Mouse (Mus musculus) embryonic facial prominence, embryonic 13.5 days (tissue): ENCODE data around the gene Fancd2os. TPM values are rescaled to one million over a fixed set of nuclear protein-coding genes. Genes with fewer than 3 reads are reported as not detected.

Source experiments
- ATAC-seq: fragments of 200-750 bp; cut with Nextera tagmentation; 2 replicates; pipeline ENCODE4 v1.8.0; 2017; ENCODE audit warnings: low read depth; ENCODE audit not compliant: insufficient number of reproducible peaks, insufficient read depth, low FRiP score, low TSS enrichment
- H3K27ac ChIP-seq: fragments of 300-500 bp; sonication (generic); 2 replicates; pipeline ENCODE4 v1.5.1; 2015; ENCODE audit warnings: moderate library complexity, mild to moderate bottlenecking, inconsistent platforms
- H3K27me3 ChIP-seq: fragments of 300-500 bp; sonication (generic); 2 replicates; pipeline ENCODE4 v1.6.1; 2015; ENCODE audit warnings: mild to moderate bottlenecking, inconsistent platforms
- H3K36me3 ChIP-seq: fragments of 300-500 bp; sonication (generic); 2 replicates; pipeline ENCODE4 v1.6.1; 2015; ENCODE audit warnings: mild to moderate bottlenecking, inconsistent platforms
- H3K4me1 ChIP-seq: fragments of 300-500 bp; sonication (generic); 2 replicates; pipeline ENCODE4 v1.6.1; 2015; ENCODE audit warnings: inconsistent platforms
- H3K4me2 ChIP-seq: fragments of 300-500 bp; sonication (generic); 2 replicates; pipeline ENCODE4 v1.6.1; 2015; ENCODE audit warnings: moderate library complexity, mild to moderate bottlenecking, inconsistent platforms
- H3K4me3 ChIP-seq: fragments of 300-500 bp; sonication (generic); 2 replicates; pipeline ENCODE4 v1.5.1; 2015; ENCODE audit warnings: mild to moderate bottlenecking, inconsistent platforms
- H3K9ac ChIP-seq: fragments of 300-500 bp; sonication (generic); 2 replicates; pipeline ENCODE4 v1.6.1; 2015; ENCODE audit warnings: mild to moderate bottlenecking, inconsistent platforms
- H3K9me3 ChIP-seq: fragments of 300-500 bp; sonication (generic); 2 replicates; pipeline ENCODE4 v1.6.1; 2016; ENCODE audit warnings: inconsistent platforms
- WGBS: fragments of 180-500 bp; shearing (Covaris S2); methylation state at CpG from one replicate; pipeline ENCODE4 v1.1.7; 2015; ENCODE audit warnings: mixed read lengths; 5-methylcytosine and 5-hydroxymethylcytosine counted together
- polyA plus RNA-seq: library from polyadenylated mRNA; unstranded; fragments of >200 nt; fragmentation: Nextera tagmentation; extraction: Ambion mirVana; gene quantifications from 2 replicates; pipeline ENCODE4 v1.2.1, GENCODE M21; 2015

Gene Fancd2os
- polyA plus RNA-seq, 1 experiment from 2014 or later, result not detected

GRCm38 (mm10) chr6:113624989-113625770 is 24.7 kb upstream of the Fancd2os start:
- Histone ChIP-seq H3K9ac (peak overlapping the region; percentile 78), H3K9me3 (no peaks in the 10 kb centered on the region), H3K27ac (peak overlapping the region; percentile 87; the same call in 1 of the 2 replicates), H3K4me3 (peak overlapping the region; percentile 62), H3K4me1 (peaks cover 16% of the 10 kb centered on the region), H3K36me3 (peaks cover 26% of the 10 kb centered on the region), H3K4me2 (peak overlapping the region; percentile 70), H3K27me3 (no peaks in the 10 kb centered on the region)
- WGBS, result 42% methylated on average over 5 of the region's 5 CpGs
- no peak for ATAC-seq

GRCm38 (mm10) chr6:113623941-113624751 is 23.6 kb upstream of the Fancd2os start, which contains the start of gene Vhl:
Gene Vhl, plus strand, starts transcription at chr6:113623959.
- Histone ChIP-seq H3K4me1 (peaks cover 16% of the 10 kb centered on the region), H3K36me3 (peaks cover 16% of the 10 kb centered on the region), H3K27ac (peak within 1 kb of the TSS; percentile 87), H3K4me3 (peak within 1 kb of the TSS; percentile 62), H3K9ac (peak within 1 kb of the TSS; percentile 78), H3K4me2 (peak within 1 kb of the TSS; percentile 70), H3K9me3 (no peaks in the 10 kb centered on the region), H3K27me3 (no peaks in the 10 kb centered on the region)
- peak; percentile 66; the same call in 1 of the 2 replicates for ATAC-seq
- WGBS, result under 1% methylated on average over 75 of the region's 76 CpGs

- Histone ChIP-seq H3K9me3 (no peaks in the 10 kb centered on the region), H3K27ac (0 out of 2 replicates have a peak overlapping the region, but pooled peaks have one; percentile 87), H3K36me3 (peaks cover 12% of the 10 kb centered on the region), H3K27me3 (no peaks in the 10 kb centered on the region), H3K4me3 (peak overlapping the region; percentile 62), H3K4me2 (peak overlapping the region; percentile 70), H3K4me1 (peaks cover 16% of the 10 kb centered on the region), H3K9ac (peak overlapping the region; percentile 78; the same call in 1 of the 2 replicates)
- ATAC-seq, result no peak
- WGBS, result 64% methylated on average over 5 of the region's 5 CpGs
Measured at GRCm38 (mm10) chr6:113623386-113623785, 22.9 kb upstream of the Fancd2os start.

- Histone ChIP-seq H3K27ac (no peak overlapping the region), H3K9me3 (no peaks in the 10 kb centered on the region), H3K4me3 (no peak overlapping the region), H3K9ac (no peak overlapping the region), H3K27me3 (no peaks in the 10 kb centered on the region), H3K4me1 (no peaks in the 10 kb centered on the region), H3K36me3 (peaks cover 75% of the 10 kb centered on the region), H3K4me2 (no peak overlapping the region)
- no peak for ATAC-seq
- WGBS, result 95% methylated on average over 4 of the region's 4 CpGs
Measured at GRCm38 (mm10) chr6:113615489-113615888, 15.0 kb upstream of the Fancd2os start.

GRCm38 (mm10) chr6:113614997-113615396 is 14.5 kb upstream of the Fancd2os start:
- Histone ChIP-seq H3K4me3 (no peak overlapping the region), H3K36me3 (peaks cover 78% of the 10 kb centered on the region), H3K4me2 (no peak overlapping the region), H3K9me3 (no peaks in the 10 kb centered on the region), H3K9ac (no peak overlapping the region), H3K27me3 (no peaks in the 10 kb centered on the region), H3K4me1 (no peaks in the 10 kb centered on the region), H3K27ac (no peak overlapping the region)
- ATAC-seq, result no peak
- 95% methylated on average over 8 of the region's 8 CpGs for WGBS

GRCm38 (mm10) chr6:113614152-113614551 is 13.6 kb upstream of the Fancd2os start:
- H3K4me3 ChIP-seq, result no peak overlapping the region
- peaks cover 78% of the 10 kb centered on the region for H3K36me3 ChIP-seq
- no peak overlapping the region for H3K4me2 ChIP-seq
- no peaks in the 10 kb centered on the region for H3K27me3 ChIP-seq
- H3K9me3 ChIP-seq, result no peaks in the 10 kb centered on the region
- H3K4me1 ChIP-seq, result no peaks in the 10 kb centered on the region
- 98% methylated on average over 7 of the region's 7 CpGs for WGBS
- no peak overlapping the region for H3K27ac ChIP-seq
- no peak for ATAC-seq
- no peak overlapping the region for H3K9ac ChIP-seq

- WGBS, result 85% methylated on average over 8 of the region's 8 CpGs
- H3K27me3 ChIP-seq, result no peaks in the 10 kb centered on the region
- no peak overlapping the region for H3K9ac ChIP-seq
- no peak overlapping the region for H3K4me3 ChIP-seq
- ATAC-seq, result no peak
- peaks cover 68% of the 10 kb centered on the region for H3K36me3 ChIP-seq
- H3K4me2 ChIP-seq, result no peak overlapping the region
- no peaks in the 10 kb centered on the region for H3K4me1 ChIP-seq
- H3K9me3 ChIP-seq, result no peaks in the 10 kb centered on the region
- no peak overlapping the region for H3K27ac ChIP-seq
Measured at GRCm38 (mm10) chr6:113612258-113612969, 11.9 kb upstream of the Fancd2os start.

GRCm38 (mm10) chr6:113609293-113609692 is 8.8 kb upstream of the Fancd2os start:
- Histone ChIP-seq H3K9ac (no peak overlapping the region), H3K4me3 (no peak overlapping the region), H3K27me3 (no peaks in the 10 kb centered on the region), H3K27ac (no peak overlapping the region), H3K36me3 (peaks cover 39% of the 10 kb centered on the region), H3K4me1 (peaks cover 14% of the 10 kb centered on the region), H3K4me2 (no peak overlapping the region), H3K9me3 (no peaks in the 10 kb centered on the region)
- no peak for ATAC-seq
- WGBS, result 85% methylated on average over 7 of the region's 7 CpGs

GRCm38 (mm10) chr6:113608871-113609270 is 8.4 kb upstream of the Fancd2os start:
- peaks cover 14% of the 10 kb centered on the region for H3K4me1 ChIP-seq
- no peak for ATAC-seq
- H3K27ac ChIP-seq, result no peak overlapping the region
- no peaks in the 10 kb centered on the region for H3K27me3 ChIP-seq
- 66% methylated on average over 6 of the region's 6 CpGs for WGBS
- H3K36me3 ChIP-seq, result peaks cover 35% of the 10 kb centered on the region
- H3K9me3 ChIP-seq, result no peaks in the 10 kb centered on the region
- no peak overlapping the region for H3K9ac ChIP-seq
- no peak overlapping the region for H3K4me3 ChIP-seq
- no peak overlapping the region for H3K4me2 ChIP-seq

- H3K9me3 ChIP-seq, result no peaks in the 10 kb centered on the region
- ATAC-seq, result 0 out of 2 replicates have a peak, but pooled peaks have one; percentile 8
- 5% methylated on average over 10 of the region's 10 CpGs for WGBS
- H3K4me3 ChIP-seq, result peak overlapping the region; percentile 92
- H3K27me3 ChIP-seq, result no peaks in the 10 kb centered on the region
- peak overlapping the region; percentile 95 for H3K9ac ChIP-seq
- H3K4me2 ChIP-seq, result peak overlapping the region; percentile 67
- peaks cover 3% of the 10 kb centered on the region for H3K36me3 ChIP-seq
- H3K4me1 ChIP-seq, result peaks cover 14% of the 10 kb centered on the region
- peak overlapping the region; percentile 78 for H3K27ac ChIP-seq
Measured at GRCm38 (mm10) chr6:113605224-113605545, 4.7 kb upstream of the Fancd2os start.
